Mouse (Mus musculus): ENCODE results near the gene Slc39a13. TPM values are rescaled to one million over a fixed set of nuclear protein-coding genes. Genes with fewer than 3 reads are reported as not detected.

Slc39a13 gene
- polyA plus RNA-seq, 1 experiment from 2014 or later: 44.6 TPM

- Histone ChIP-seq H3K4me3 (ENCODE audit: low read length) (peak overlapping the region; percentile 74), H3K4me2 (replicated peaks; ENCODE audit: low read depth, low read length) (peak overlapping the region; percentile 92), H3K27ac (ENCODE audit: low read length) (no peak overlapping the region), H3K4me1 (ENCODE audit: insufficient read depth, low read length) (peaks cover 20% of the 10 kb centered on the region), H3K9ac (replicated peaks; ENCODE audit: low read length) (peak overlapping the region; percentile 81), H3K9me3 (ENCODE audit: low read length) (no peaks in the 10 kb centered on the region), H3K36me3 (ENCODE audit: insufficient read depth, low read length) (peaks cover 23% of the 10 kb centered on the region), H3K27me3 (ENCODE audit: insufficient read depth, low read length) (no peaks in the 10 kb centered on the region)
- 48% methylated on average over 6 of the region's 6 CpGs for WGBS
- ATAC-seq (ENCODE audit: low FRiP score, low TSS enrichment): no peak
Observed at GRCm38 (mm10) chr2:91068872-91069165, 1.4 kb downstream of the Slc39a13 start.

- no peaks in the 10 kb centered on the region for H3K9me3 ChIP-seq (ENCODE audit: low read length)
- no peaks in the 10 kb centered on the region for H3K27me3 ChIP-seq (ENCODE audit: insufficient read depth, low read length)
- H3K4me1 ChIP-seq (ENCODE audit: insufficient read depth, low read length): peaks cover 20% of the 10 kb centered on the region
- no peak overlapping the region for H3K27ac ChIP-seq (ENCODE audit: low read length)
- no peak for ATAC-seq (ENCODE audit: low FRiP score, low TSS enrichment)
- peak overlapping the region; percentile 74 for H3K4me3 ChIP-seq (ENCODE audit: low read length)
- peak overlapping the region; percentile 92 for H3K4me2 ChIP-seq (replicated peaks; ENCODE audit: low read depth, low read length)
- peaks cover 28% of the 10 kb centered on the region for H3K36me3 ChIP-seq (ENCODE audit: insufficient read depth, low read length)
- H3K9ac ChIP-seq (replicated peaks; ENCODE audit: low read length): peak overlapping the region; percentile 81
- 50% methylated on average over 13 of the region's 13 CpGs for WGBS
Observed at GRCm38 (mm10) chr2:91068162-91068871, 1.9 kb downstream of the Slc39a13 start.

GRCm38 (mm10) chr2:91066455-91066854, 3.8 kb downstream of the Slc39a13 start:
- H3K9me3 ChIP-seq (ENCODE audit: low read length): no peaks in the 10 kb centered on the region
- no peak overlapping the region for H3K9ac ChIP-seq (replicated peaks; ENCODE audit: low read length)
- no peak overlapping the region for H3K4me2 ChIP-seq (replicated peaks; ENCODE audit: low read depth, low read length)
- H3K4me1 ChIP-seq (ENCODE audit: insufficient read depth, low read length): peaks cover 24% of the 10 kb centered on the region
- no peaks in the 10 kb centered on the region for H3K27me3 ChIP-seq (ENCODE audit: insufficient read depth, low read length)
- ATAC-seq (ENCODE audit: low FRiP score, low TSS enrichment): no peak
- WGBS: 89% methylated on average over 3 of the region's 3 CpGs
- no peak overlapping the region for H3K27ac ChIP-seq (ENCODE audit: low read length)
- H3K36me3 ChIP-seq (ENCODE audit: insufficient read depth, low read length): peaks cover 45% of the 10 kb centered on the region
- no peak overlapping the region for H3K4me3 ChIP-seq (ENCODE audit: low read length)

- peaks cover 50% of the 10 kb centered on the region for H3K36me3 ChIP-seq (ENCODE audit: insufficient read depth, low read length)
- H3K4me2 ChIP-seq (replicated peaks; ENCODE audit: low read depth, low read length): no peak overlapping the region
- H3K9ac ChIP-seq (replicated peaks; ENCODE audit: low read length): no peak overlapping the region
- no peaks in the 10 kb centered on the region for H3K27me3 ChIP-seq (ENCODE audit: insufficient read depth, low read length)
- ATAC-seq (ENCODE audit: low FRiP score, low TSS enrichment): no peak
- no peak overlapping the region for H3K27ac ChIP-seq (ENCODE audit: low read length)
- 46% methylated on average over 3 of the region's 3 CpGs for WGBS
- peaks cover 17% of the 10 kb centered on the region for H3K4me1 ChIP-seq (ENCODE audit: insufficient read depth, low read length)
- H3K4me3 ChIP-seq (ENCODE audit: low read length): no peak overlapping the region
- H3K9me3 ChIP-seq (ENCODE audit: low read length): no peaks in the 10 kb centered on the region
Observed at GRCm38 (mm10) chr2:91065544-91065943, 4.7 kb downstream of the Slc39a13 start.

- H3K27ac ChIP-seq (ENCODE audit: low read length): no peak overlapping the region
- no peaks in the 10 kb centered on the region for H3K9me3 ChIP-seq (ENCODE audit: low read length)
- H3K9ac ChIP-seq (replicated peaks; ENCODE audit: low read length): no peak overlapping the region
- no peak overlapping the region for H3K4me3 ChIP-seq (ENCODE audit: low read length)
- H3K4me2 ChIP-seq (replicated peaks; ENCODE audit: low read depth, low read length): no peak overlapping the region
- no peak for ATAC-seq (ENCODE audit: low FRiP score, low TSS enrichment)
- peaks cover 15% of the 10 kb centered on the region for H3K4me1 ChIP-seq (ENCODE audit: insufficient read depth, low read length)
- 82% methylated on average over 6 of the region's 6 CpGs for WGBS
- H3K36me3 ChIP-seq (ENCODE audit: insufficient read depth, low read length): peaks cover 61% of the 10 kb centered on the region
- no peaks in the 10 kb centered on the region for H3K27me3 ChIP-seq (ENCODE audit: insufficient read depth, low read length)
Observed at GRCm38 (mm10) chr2:91064211-91064610, 6.0 kb downstream of the Slc39a13 start.

- H3K4me2 ChIP-seq (replicated peaks; ENCODE audit: low read depth, low read length): no peak overlapping the region
Observed at GRCm38 (mm10) chr2:91062779-91063606, 7.2 kb downstream of the Slc39a13 start.

GRCm38 (mm10) chr2:91061849-91062481, 8.3 kb downstream of the Slc39a13 start:
- 72% methylated on average over 6 of the region's 6 CpGs for WGBS
- ATAC-seq (ENCODE audit: low FRiP score, low TSS enrichment): peak; percentile 26; the same call in 1 of the 2 replicates
- peak overlapping the region; percentile 75; the same call in 1 of the 2 replicates for H3K27ac ChIP-seq (ENCODE audit: low read length)

More at GRCm38 (mm10) chr2:91062779-91063606, 7.2 kb downstream of the Slc39a13 start:
- Histone ChIP-seq H3K4me1 (ENCODE audit: insufficient read depth, low read length) (0 out of 2 replicates have a peak, but pooled peaks cover 5% of the 10 kb centered on the region), H3K27ac (ENCODE audit: low read length) (no peak overlapping the region; the same call in 1 of the 2 replicates), H3K27me3 (ENCODE audit: insufficient read depth, low read length) (no peaks in the 10 kb centered on the region), H3K9ac (replicated peaks; ENCODE audit: low read length) (no peak overlapping the region), H3K4me3 (ENCODE audit: low read length) (no peak overlapping the region), H3K9me3 (ENCODE audit: low read length) (no peaks in the 10 kb centered on the region), H3K36me3 (ENCODE audit: insufficient read depth, low read length) (peaks cover 73% of the 10 kb centered on the region)
- ATAC-seq (ENCODE audit: low FRiP score, low TSS enrichment): no peak
- 89% methylated on average over 16 of the region's 16 CpGs for WGBS

GRCm38 (mm10) chr2:91060544-91061355, 9.5 kb downstream of the Slc39a13 start:
- no peak overlapping the region for H3K4me2 ChIP-seq (replicated peaks; ENCODE audit: low read depth, low read length)
- H3K4me1 ChIP-seq (ENCODE audit: insufficient read depth, low read length): 0 out of 2 replicates have a peak, but pooled peaks cover 5% of the 10 kb centered on the region
- no peaks in the 10 kb centered on the region for H3K27me3 ChIP-seq (ENCODE audit: insufficient read depth, low read length)
- H3K9ac ChIP-seq (replicated peaks; ENCODE audit: low read length): no peak overlapping the region
- H3K36me3 ChIP-seq (ENCODE audit: insufficient read depth, low read length): peaks cover 85% of the 10 kb centered on the region
- WGBS: 82% methylated on average over 10 of the region's 10 CpGs
- ATAC-seq (ENCODE audit: low FRiP score, low TSS enrichment): peak; percentile 10; the same call in 1 of the 2 replicates
- H3K27ac ChIP-seq (ENCODE audit: low read length): no peak overlapping the region
- no peaks in the 10 kb centered on the region for H3K9me3 ChIP-seq (ENCODE audit: low read length)
- no peak overlapping the region for H3K4me3 ChIP-seq (ENCODE audit: low read length)

More at GRCm38 (mm10) chr2:91061849-91062481, 8.3 kb downstream of the Slc39a13 start:
- Histone ChIP-seq H3K9me3 (ENCODE audit: low read length) (no peaks in the 10 kb centered on the region), H3K4me2 (replicated peaks; ENCODE audit: low read depth, low read length) (no peak overlapping the region), H3K36me3 (ENCODE audit: insufficient read depth, low read length) (peaks cover 81% of the 10 kb centered on the region), H3K9ac (replicated peaks; ENCODE audit: low read length) (no peak overlapping the region), H3K4me1 (ENCODE audit: insufficient read depth, low read length) (0 out of 2 replicates have a peak, but pooled peaks cover 5% of the 10 kb centered on the region), H3K27me3 (ENCODE audit: insufficient read depth, low read length) (no peaks in the 10 kb centered on the region), H3K4me3 (ENCODE audit: low read length) (no peak overlapping the region)

GRCm38 (mm10) chr2:91059376-91059775, 10.8 kb downstream of the Slc39a13 start:
- Histone ChIP-seq H3K9me3 (ENCODE audit: low read length) (no peaks in the 10 kb centered on the region), H3K4me1 (ENCODE audit: insufficient read depth, low read length) (peaks cover 13% of the 10 kb centered on the region), H3K36me3 (ENCODE audit: insufficient read depth, low read length) (peaks cover 83% of the 10 kb centered on the region), H3K4me2 (replicated peaks; ENCODE audit: low read depth, low read length) (no peak overlapping the region), H3K27ac (ENCODE audit: low read length) (no peak overlapping the region), H3K9ac (replicated peaks; ENCODE audit: low read length) (no peak overlapping the region), H3K4me3 (ENCODE audit: low read length) (no peak overlapping the region), H3K27me3 (ENCODE audit: insufficient read depth, low read length) (no peaks in the 10 kb centered on the region)
- no peak for ATAC-seq (ENCODE audit: low FRiP score, low TSS enrichment)
- 94% methylated on average over 2 of the region's 2 CpGs for WGBS

Data from kidney, embryonic 16.5 days (tissue).